Mouse (Mus musculus) hindbrain, embryonic 11.5 days (tissue): Measurements from ENCODE around the gene Wbp11. TPM values are rescaled to one million over a fixed set of nuclear protein-coding genes. Genes with fewer than 3 reads are reported as not detected.

ENCODE experiments used
- ATAC-seq: fragments of 200-750 bp; cut with Nextera tagmentation; 2 replicates; pipeline ENCODE4 v1.8.0; 2017; ENCODE audit warnings: mild to moderate bottlenecking, moderate TSS enrichment, moderate library complexity; ENCODE audit not compliant: low FRiP score
- DNase-seq: peaks from one replicate; pipeline ENCODE4 v3.0.0-alpha.2; 2015; ENCODE audit warnings: low spot score
- H3K27ac ChIP-seq: fragments of 300-500 bp; sonication (generic); 2 replicates; pipeline ENCODE4 v1.5.1; 2014; ENCODE audit warnings: mild to moderate bottlenecking, low read depth, low read length
- H3K27me3 ChIP-seq: fragments of 300-500 bp; sonication (generic); 2 replicates; pipeline ENCODE4 v1.6.1; 2014; ENCODE audit warnings: mild to moderate bottlenecking, low read length, moderate library complexity, mixed read lengths; ENCODE audit not compliant: control insufficient read depth, insufficient read depth
- H3K36me3 ChIP-seq: fragments of 300-500 bp; sonication (generic); 2 replicates; pipeline ENCODE4 v1.6.1; 2014; ENCODE audit warnings: mild to moderate bottlenecking, low read length, moderate library complexity, mixed read lengths; ENCODE audit not compliant: control insufficient read depth, insufficient read depth
- H3K4me1 ChIP-seq: fragments of 300-500 bp; sonication (generic); replicated peaks from 2 replicates; pipeline ENCODE4 v1.6.1; 2014; ENCODE audit warnings: low read length, mixed read lengths; ENCODE audit not compliant: control insufficient read depth, insufficient read depth
- H3K4me2 ChIP-seq: fragments of 300-500 bp; sonication (generic); replicated peaks from 2 replicates; pipeline ENCODE4 v1.6.1; 2014; ENCODE audit warnings: mild to moderate bottlenecking, low read depth, low read length
- H3K4me3 ChIP-seq: fragments of 300-500 bp; sonication (generic); 2 replicates; pipeline ENCODE4 v1.5.1; 2014; ENCODE audit warnings: low read depth, low read length
- H3K9ac ChIP-seq: fragments of 300-500 bp; sonication (generic); 2 replicates; pipeline ENCODE4 v1.6.1; 2014; ENCODE audit warnings: low read depth, low read length
- H3K9me3 ChIP-seq: fragments of 300-500 bp; sonication (generic); 2 replicates; pipeline ENCODE4 v1.6.1; 2016; ENCODE audit warnings: low read length; ENCODE audit not compliant: control insufficient read depth
- WGBS: fragments of 180-500 bp; shearing (Covaris S2); extraction: QIAGEN DNeasy Blood & Tissue Kit; methylation state at CpG from one replicate; pipeline ENCODE4 v1.1.7; 2014; 5-methylcytosine and 5-hydroxymethylcytosine counted together
- polyA plus RNA-seq: library from polyadenylated mRNA; unstranded; fragments of >200 nt; fragmentation: Nextera tagmentation; extraction: Ambion mirVana; gene quantifications from 2 replicates; pipeline ENCODE4 v1.2.1, GENCODE M21; 2014

Wbp11 gene
- polyA plus RNA-seq, 1 experiment from 2014 or later, result 116 TPM

DNA sequence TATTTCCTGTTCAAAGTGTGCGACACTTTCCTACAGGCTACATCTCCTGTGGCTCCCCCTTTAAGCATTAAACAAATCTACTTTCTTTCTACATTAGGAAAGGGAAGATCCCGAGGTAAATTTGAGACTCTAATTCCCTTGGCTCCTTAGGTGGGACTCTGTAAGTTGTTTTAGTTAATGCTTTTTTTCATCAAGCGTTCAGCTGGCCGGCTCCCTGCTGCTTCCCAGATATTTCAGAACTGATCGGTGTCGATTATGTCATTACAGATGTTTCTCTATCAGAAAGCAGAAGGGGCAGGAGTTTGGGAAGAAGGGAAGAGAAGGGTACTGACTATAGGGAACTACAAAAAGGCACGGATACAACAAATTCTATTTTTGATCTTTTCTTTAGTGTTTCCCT is 917 bp downstream of the Wbp11 start:
- Histone ChIP-seq H3K4me2 (peak overlapping the region; percentile 60), H3K9ac (peak overlapping the region; percentile 98), H3K27me3 (no peaks in the 10 kb centered on the region), H3K4me1 (no peaks in the 10 kb centered on the region), H3K4me3 (peak overlapping the region; percentile 100), H3K27ac (no peak overlapping the region), H3K36me3 (peaks cover 3% of the 10 kb centered on the region; the same call in 1 of the 2 replicates), H3K9me3 (no peaks in the 10 kb centered on the region)
- ATAC-seq (no peak), DNase-seq (no peak)
- 19% methylated on average over 7 of the region's 7 CpGs for WGBS

DNA sequence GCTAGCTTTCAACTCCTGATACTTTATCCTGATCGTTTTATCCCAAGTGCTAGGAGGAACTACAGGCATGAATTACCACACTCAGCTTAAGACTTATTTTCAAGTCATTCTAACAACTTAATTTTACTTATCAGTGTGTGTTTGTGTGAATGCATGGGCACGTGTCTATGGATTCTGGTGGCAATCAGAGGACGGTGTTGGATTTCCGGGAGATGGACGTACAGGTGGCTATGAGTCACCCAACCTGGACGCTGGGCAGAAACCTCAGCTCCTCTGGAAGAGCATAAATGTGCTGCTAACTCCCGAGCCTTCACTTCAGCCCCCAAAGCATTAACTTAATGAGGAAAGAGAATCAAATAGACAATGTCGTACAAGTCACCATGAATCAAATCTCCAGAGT is 3.0 kb downstream of the Wbp11 start:
- Histone ChIP-seq H3K9me3 (no peaks in the 10 kb centered on the region), H3K36me3 (peaks cover 19% of the 10 kb centered on the region), H3K4me3 (no peak overlapping the region), H3K9ac (no peak overlapping the region), H3K4me2 (no peak overlapping the region), H3K27ac (no peak overlapping the region), H3K27me3 (no peaks in the 10 kb centered on the region), H3K4me1 (no peaks in the 10 kb centered on the region)
- DNase-seq (no peak), ATAC-seq (no peak)
- WGBS, result 95% methylated on average over 8 of the region's 8 CpGs

DNA sequence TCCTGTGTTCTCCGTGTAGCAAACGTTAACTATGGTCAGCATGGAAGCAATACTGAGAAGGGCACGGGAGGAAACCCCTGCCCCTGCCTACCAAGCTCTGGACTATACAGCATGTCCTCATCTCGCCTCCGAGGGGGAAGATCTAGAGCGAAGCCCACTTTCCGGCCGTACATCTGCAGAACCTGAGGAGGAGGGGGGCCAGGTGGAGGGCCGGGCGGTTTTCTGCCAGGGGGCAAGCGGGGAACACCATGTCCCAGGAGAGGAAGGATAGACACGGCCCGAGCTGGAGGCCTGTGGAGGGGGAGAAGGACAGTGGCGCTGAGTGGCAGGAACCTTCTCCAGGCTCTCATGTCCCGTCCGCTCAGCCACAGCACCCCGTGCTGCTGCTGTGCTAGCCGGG is 6.9 kb downstream of the Wbp11 start:
- no peak overlapping the region for H3K27ac ChIP-seq
- no peak for ATAC-seq
- H3K27me3 ChIP-seq, result no peaks in the 10 kb centered on the region
- no peak overlapping the region for H3K9ac ChIP-seq
- WGBS, result 94% methylated on average over 18 of the region's 18 CpGs
- peaks cover 26% of the 10 kb centered on the region for H3K36me3 ChIP-seq
- H3K9me3 ChIP-seq, result no peaks in the 10 kb centered on the region
- no peak for DNase-seq
- no peaks in the 10 kb centered on the region for H3K4me1 ChIP-seq
- H3K4me2 ChIP-seq, result no peak overlapping the region
- H3K4me3 ChIP-seq, result no peak overlapping the region

DNA sequence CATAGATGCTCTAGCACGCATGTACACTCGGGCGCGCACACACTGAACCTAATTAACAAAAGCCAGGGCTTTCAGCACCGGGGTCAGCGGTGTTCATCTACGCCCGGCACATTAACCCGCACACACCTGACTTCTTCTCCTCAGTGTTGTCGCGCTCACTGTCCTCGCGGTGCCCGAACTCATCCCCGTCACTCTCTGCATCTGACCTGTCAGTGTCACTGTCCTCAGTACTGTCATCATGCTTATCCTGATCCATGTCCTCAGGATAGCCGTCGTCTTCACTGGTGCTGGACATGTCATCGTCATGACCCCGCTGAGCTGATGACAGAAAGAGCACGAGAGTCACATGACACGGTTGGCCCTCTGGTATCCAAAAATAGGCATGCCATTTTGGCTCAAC is 7.7 kb downstream of the Wbp11 start:
- Histone ChIP-seq H3K4me1 (no peaks in the 10 kb centered on the region), H3K9me3 (no peaks in the 10 kb centered on the region), H3K4me2 (no peak overlapping the region), H3K4me3 (no peak overlapping the region), H3K9ac (no peak overlapping the region), H3K36me3 (peaks cover 29% of the 10 kb centered on the region), H3K27ac (no peak overlapping the region), H3K27me3 (no peaks in the 10 kb centered on the region)
- ATAC-seq (no peak), DNase-seq (no peak)
- WGBS, result 95% methylated on average over 21 of the region's 21 CpGs

DNA sequence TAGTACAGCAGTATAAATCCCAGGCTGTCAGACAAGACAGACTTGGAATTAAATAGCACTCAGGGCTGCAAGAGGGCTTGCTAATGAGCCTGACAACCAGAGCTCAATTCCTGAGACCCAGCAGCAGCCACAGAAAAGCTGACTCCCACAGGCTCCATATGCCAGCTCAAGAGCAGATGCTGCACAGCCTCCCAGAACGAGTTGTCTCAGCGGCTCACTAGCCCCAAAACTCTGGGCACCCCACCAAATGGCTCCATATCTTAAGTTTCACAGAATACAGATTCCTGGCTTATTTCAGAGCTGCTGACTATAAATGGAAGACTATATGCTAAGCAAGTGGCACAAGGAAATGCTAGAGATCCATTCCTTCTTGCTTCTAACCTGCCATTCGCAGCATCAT is 10.5 kb downstream of the Wbp11 start:
- ATAC-seq, result no peak
- H3K27me3 ChIP-seq, result no peaks in the 10 kb centered on the region
- 91% methylated on average over 3 of the region's 3 CpGs for WGBS
- no peak overlapping the region for H3K4me2 ChIP-seq
- H3K4me3 ChIP-seq, result no peak overlapping the region
- H3K9me3 ChIP-seq, result no peaks in the 10 kb centered on the region
- H3K9ac ChIP-seq, result no peak overlapping the region
- no peak overlapping the region for H3K27ac ChIP-seq
- no peaks in the 10 kb centered on the region for H3K4me1 ChIP-seq
- no peak for DNase-seq
- peaks cover 31% of the 10 kb centered on the region for H3K36me3 ChIP-seq

DNA sequence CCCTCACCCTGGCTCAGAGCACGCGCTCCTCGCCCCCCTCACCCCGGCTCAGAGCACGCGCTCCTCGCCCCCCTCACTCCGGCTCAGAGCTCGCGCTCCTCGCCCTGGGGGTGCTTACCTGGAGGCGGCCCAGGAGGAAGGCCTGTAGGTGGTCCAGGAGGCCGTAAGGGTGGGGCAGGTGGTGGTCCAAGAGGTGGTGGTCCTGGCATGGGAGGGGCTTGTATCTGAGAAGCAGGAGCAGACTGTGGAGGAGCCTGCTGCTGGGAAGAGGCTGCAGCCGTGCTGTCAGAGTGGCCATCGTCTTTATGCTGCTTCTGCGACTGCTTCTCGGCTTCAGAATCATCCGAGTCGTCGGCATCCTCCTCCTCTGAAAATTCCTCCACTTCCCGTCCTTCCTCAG is 11.2 kb downstream of the Wbp11 start:
- DNase-seq (no peak), ATAC-seq (no peak)
- peaks cover 27% of the 10 kb centered on the region for H3K36me3 ChIP-seq
- H3K27ac ChIP-seq, result no peak overlapping the region
- no peak overlapping the region for H3K9ac ChIP-seq
- H3K9me3 ChIP-seq, result no peaks in the 10 kb centered on the region
- 95% methylated on average over 21 of the region's 21 CpGs for WGBS
- H3K4me1 ChIP-seq, result no peaks in the 10 kb centered on the region
- H3K4me3 ChIP-seq, result no peak overlapping the region
- H3K27me3 ChIP-seq, result no peaks in the 10 kb centered on the region
- no peak overlapping the region for H3K4me2 ChIP-seq

DNA sequence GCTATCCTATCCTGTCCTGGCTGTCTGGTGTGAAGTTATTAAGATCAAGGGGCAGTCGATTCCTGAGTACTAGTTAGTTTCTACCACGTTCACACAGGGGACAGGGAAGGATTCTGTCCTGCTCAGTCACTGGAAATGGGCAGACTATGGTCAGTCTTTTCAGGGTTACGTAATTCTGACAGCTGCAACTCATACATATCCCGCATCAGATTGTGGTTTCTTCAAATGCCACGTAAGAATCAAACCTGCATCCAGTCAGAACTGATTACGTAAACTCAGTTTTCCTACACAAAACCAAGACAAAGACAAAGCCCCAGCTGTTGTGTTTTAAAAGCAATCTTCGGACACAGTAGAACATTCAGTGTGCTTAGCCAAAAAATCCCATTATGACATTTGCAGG is 12.7 kb downstream of the Wbp11 start:
- no peaks in the 10 kb centered on the region for H3K4me1 ChIP-seq
- DNase-seq (no peak), ATAC-seq (no peak)
- peaks cover 15% of the 10 kb centered on the region for H3K36me3 ChIP-seq
- 97% methylated on average over 7 of the region's 7 CpGs for WGBS
- H3K27ac ChIP-seq, result no peak overlapping the region
- no peak overlapping the region for H3K9ac ChIP-seq
- H3K27me3 ChIP-seq, result no peaks in the 10 kb centered on the region
- no peak overlapping the region for H3K4me2 ChIP-seq
- no peaks in the 10 kb centered on the region for H3K9me3 ChIP-seq
- no peak overlapping the region for H3K4me3 ChIP-seq

DNA sequence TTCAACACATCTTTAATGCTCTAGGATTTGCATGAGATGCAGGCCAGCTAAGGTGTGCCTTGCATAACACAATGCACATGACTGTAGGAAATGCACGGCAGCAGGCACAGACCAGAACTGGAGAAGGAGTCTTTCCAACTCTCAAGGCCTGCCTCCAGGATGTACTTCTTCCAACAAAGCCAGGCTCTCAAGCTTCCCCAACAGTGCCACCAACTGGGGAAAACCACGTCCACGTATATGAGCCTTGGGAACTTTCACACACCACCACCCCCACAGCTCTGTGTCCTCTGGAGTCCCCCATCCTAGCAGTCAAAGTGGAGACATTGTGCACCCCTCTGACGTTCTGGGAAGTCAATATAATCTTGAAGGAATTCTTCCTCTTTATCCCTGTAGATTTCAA is 14.9 kb downstream of the Wbp11 start:
- no peak for DNase-seq

DNA sequence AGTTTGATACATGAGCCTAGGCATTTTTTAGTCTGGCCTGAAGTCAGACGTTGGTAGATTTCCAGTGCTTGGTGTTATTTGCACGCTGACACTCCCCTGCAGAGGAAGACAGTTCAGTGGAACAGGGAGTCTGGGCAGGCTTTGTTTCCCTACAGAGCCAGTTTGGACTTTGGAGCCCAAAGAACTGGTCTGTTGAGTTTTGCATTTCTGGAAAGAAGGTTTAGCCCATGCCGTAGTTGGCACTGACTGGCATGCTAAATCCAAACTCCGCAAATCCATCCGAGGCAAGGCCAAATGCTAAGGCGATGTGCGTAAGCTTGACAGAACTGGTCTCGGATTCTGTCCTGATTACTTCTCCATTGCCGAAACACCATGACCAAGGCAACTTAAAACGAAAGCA is 16.8 kb downstream of the Wbp11 start:
- Histone ChIP-seq H3K4me3 (no peak overlapping the region), H3K4me1 (peaks cover 3% of the 10 kb centered on the region; the same call in 1 of the 2 replicates), H3K36me3 (peaks cover 7% of the 10 kb centered on the region), H3K9me3 (no peaks in the 10 kb centered on the region), H3K9ac (no peak overlapping the region), H3K4me2 (no peak overlapping the region), H3K27ac (no peak overlapping the region), H3K27me3 (no peaks in the 10 kb centered on the region)
- ATAC-seq (no peak), DNase-seq (no peak)
- 90% methylated on average over 10 of the region's 10 CpGs for WGBS

More for the DNA sequence above, 14.9 kb downstream of the Wbp11 start:
- 45% methylated on average over 4 of the region's 4 CpGs for WGBS
- ATAC-seq, result no peak
- H3K27me3 ChIP-seq, result no peaks in the 10 kb centered on the region
- no peak overlapping the region for H3K4me3 ChIP-seq
- H3K36me3 ChIP-seq, result peaks cover 11% of the 10 kb centered on the region
- no peak overlapping the region for H3K4me2 ChIP-seq
- H3K9ac ChIP-seq, result no peak overlapping the region
- H3K27ac ChIP-seq, result no peak overlapping the region
- H3K4me1 ChIP-seq, result peaks cover 3% of the 10 kb centered on the region; the same call in 1 of the 2 replicates
- no peaks in the 10 kb centered on the region for H3K9me3 ChIP-seq
